Mouse (Mus musculus) hindbrain, embryonic 14.5 days (tissue): ENCODE measurements around the gene Pomgnt1. TPM values are rescaled to one million over a fixed set of nuclear protein-coding genes. Genes with fewer than 3 reads are reported as not detected.
A peak's percentile ranks its signal among the peaks of the same experiment; 100 is the strongest.

Experiments used
- ATAC-seq: fragments of 200-750 bp; cut with Nextera tagmentation; 2 replicates; pipeline ENCODE4 v1.8.0; 2017; ENCODE audit warnings: moderate number of reproducible peaks, mild to moderate bottlenecking, moderate TSS enrichment, moderate library complexity; ENCODE audit not compliant: low FRiP score
- DNase-seq: peaks from one replicate; pipeline ENCODE4 v3.0.0-alpha.2; 2015; ENCODE audit warnings: low spot score
- H3K27ac ChIP-seq: fragments of 300-500 bp; sonication (generic); 2 replicates; pipeline ENCODE4 v1.5.1; 2014; ENCODE audit warnings: mild to moderate bottlenecking, moderate library complexity
- H3K27me3 ChIP-seq: fragments of 300-500 bp; sonication (generic); 2 replicates; pipeline ENCODE4 v1.6.1; 2014; ENCODE audit warnings: mild to moderate bottlenecking, low read length, mixed read lengths; ENCODE audit not compliant: control insufficient read depth, insufficient read depth
- H3K36me3 ChIP-seq: fragments of 300-500 bp; sonication (generic); replicated peaks from 2 replicates; pipeline ENCODE4 v1.6.1; 2014; ENCODE audit not compliant: control insufficient read depth, insufficient read depth
- H3K4me1 ChIP-seq: fragments of 300-500 bp; sonication (generic); replicated peaks from 2 replicates; pipeline ENCODE4 v1.6.1; 2014; ENCODE audit warnings: antibody characterized with exemption, low read length, mixed read lengths; ENCODE audit not compliant: control insufficient read depth, insufficient read depth
- H3K4me2 ChIP-seq: fragments of 300-500 bp; sonication (generic); replicated peaks from 2 replicates; pipeline ENCODE4 v1.6.1; 2014; ENCODE audit warnings: mild to moderate bottlenecking, moderate library complexity
- H3K4me3 ChIP-seq: fragments of 300-500 bp; sonication (generic); replicated peaks from 2 replicates; pipeline ENCODE4 v1.5.1; 2014; ENCODE audit warnings: mild to moderate bottlenecking, low read length
- H3K9ac ChIP-seq: fragments of 300-500 bp; sonication (generic); 2 replicates; pipeline ENCODE4 v1.6.1; 2014
- H3K9me3 ChIP-seq: fragments of 300-500 bp; sonication (generic); 2 replicates; pipeline ENCODE4 v1.6.1; 2016; ENCODE audit warnings: low read length; ENCODE audit not compliant: control insufficient read depth
- WGBS: fragments of 180-500 bp; shearing (Covaris S2); extraction: QIAGEN DNeasy Blood & Tissue Kit; methylation state at CpG from one replicate; pipeline ENCODE4 v1.1.7; 2014; 5-methylcytosine and 5-hydroxymethylcytosine counted together
- polyA plus RNA-seq: library from polyadenylated mRNA; unstranded; fragments of >200 nt; fragmentation: Nextera tagmentation; extraction: Ambion mirVana; gene quantifications from 2 replicates; pipeline ENCODE4 v1.2.1, GENCODE M21; 2014

Pomgnt1 gene
- polyA plus RNA-seq, 1 experiment from 2014 or later, result 72.1 TPM

GRCm38 (mm10) chr4:116134990-116135389 is 11.3 kb downstream of the Pomgnt1 start:
- no peaks in the 10 kb centered on the region for H3K4me1 ChIP-seq
- H3K27me3 ChIP-seq, result no peaks in the 10 kb centered on the region
- H3K36me3 ChIP-seq, result no peaks in the 10 kb centered on the region
- H3K27ac ChIP-seq, result no peak overlapping the region
- H3K4me3 ChIP-seq, result no peak overlapping the region
- WGBS, result 33% methylated on average over 2 of the region's 2 CpGs
- DNase-seq (peak; percentile 74), ATAC-seq (no peak)
- H3K4me2 ChIP-seq, result no peak overlapping the region
- no peak overlapping the region for H3K9ac ChIP-seq
- no peaks in the 10 kb centered on the region for H3K9me3 ChIP-seq

DNA sequence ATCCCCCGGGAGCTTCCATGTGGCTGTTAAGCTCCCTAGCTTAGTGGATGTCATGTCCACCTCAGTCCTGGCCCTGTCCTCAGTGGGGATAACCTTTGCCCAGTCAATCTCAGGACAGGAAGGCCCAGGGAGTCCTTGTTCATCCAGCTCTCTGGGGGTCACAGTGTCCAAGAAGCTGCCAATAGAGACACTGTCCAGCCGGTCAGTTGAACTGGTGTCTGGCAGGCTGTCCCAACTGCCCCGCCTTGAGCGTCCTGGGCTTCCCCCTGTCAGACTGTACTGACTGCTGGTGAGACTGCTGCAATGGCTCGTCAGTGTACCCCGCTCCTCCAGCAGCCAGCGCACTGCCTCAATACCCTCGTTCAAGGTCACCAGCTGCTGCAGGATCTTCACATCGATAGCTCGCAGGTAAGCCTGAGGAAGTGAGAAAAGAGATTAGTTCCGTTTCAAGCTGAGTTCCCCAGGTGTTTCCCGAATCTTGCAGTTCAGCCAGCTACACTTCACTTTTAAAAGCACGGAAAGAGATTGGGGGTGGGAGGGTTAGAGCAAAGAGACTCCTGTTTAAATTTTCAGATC is 13.9 kb downstream of the Pomgnt1 start:
- 54% methylated on average over 13 of the region's 13 CpGs for WGBS
- Histone ChIP-seq H3K9ac (no peak overlapping the region), H3K4me2 (no peak overlapping the region), H3K36me3 (no peaks in the 10 kb centered on the region), H3K9me3 (no peaks in the 10 kb centered on the region), H3K27ac (no peak overlapping the region), H3K4me3 (no peak overlapping the region), H3K4me1 (no peaks in the 10 kb centered on the region), H3K27me3 (no peaks in the 10 kb centered on the region)
- ATAC-seq, result no peak
- no peak for DNase-seq

GRCm38 (mm10) chr4:116140801-116141574 is 17.3 kb downstream of the Pomgnt1 start:
- Histone ChIP-seq H3K36me3 (no peaks in the 10 kb centered on the region), H3K4me3 (no peak overlapping the region), H3K4me2 (no peak overlapping the region), H3K27ac (no peak overlapping the region), H3K9ac (no peak overlapping the region), H3K9me3 (no peaks in the 10 kb centered on the region), H3K27me3 (peaks cover 9% of the 10 kb centered on the region; the same call in 1 of the 2 replicates), H3K4me1 (0 out of 2 replicates have a peak, but pooled peaks cover 13% of the 10 kb centered on the region)
- DNase-seq (no peak), ATAC-seq (no peak)
- WGBS, result 83% methylated on average over 7 of the region's 7 CpGs

- no peak for ATAC-seq
- Histone ChIP-seq H3K27ac (no peak overlapping the region), H3K36me3 (no peaks in the 10 kb centered on the region), H3K4me2 (no peak overlapping the region), H3K4me1 (0 out of 2 replicates have a peak, but pooled peaks cover 13% of the 10 kb centered on the region), H3K9me3 (no peaks in the 10 kb centered on the region), H3K4me3 (no peak overlapping the region), H3K9ac (no peak overlapping the region), H3K27me3 (peaks cover 9% of the 10 kb centered on the region; the same call in 1 of the 2 replicates)
- 68% methylated on average over 1 of the region's 1 CpGs for WGBS
- DNase-seq, result no peak
These were observed 18.1 kb downstream of the Pomgnt1 start for GRCm38 (mm10) chr4:116141736-116142135.

GRCm38 (mm10) chr4:116142269-116142668 is 18.6 kb downstream of the Pomgnt1 start:
- H3K27me3 ChIP-seq, result peaks cover 9% of the 10 kb centered on the region; the same call in 1 of the 2 replicates
- ATAC-seq (no peak), DNase-seq (no peak)
- H3K4me1 ChIP-seq, result 0 out of 2 replicates have a peak, but pooled peaks cover 13% of the 10 kb centered on the region
- no peak overlapping the region for H3K4me2 ChIP-seq
- no peak overlapping the region for H3K4me3 ChIP-seq
- no peak overlapping the region for H3K27ac ChIP-seq
- no peaks in the 10 kb centered on the region for H3K36me3 ChIP-seq
- no peak overlapping the region for H3K9ac ChIP-seq
- WGBS, result 57% methylated on average over 7 of the region's 7 CpGs
- H3K9me3 ChIP-seq, result no peaks in the 10 kb centered on the region

DNA sequence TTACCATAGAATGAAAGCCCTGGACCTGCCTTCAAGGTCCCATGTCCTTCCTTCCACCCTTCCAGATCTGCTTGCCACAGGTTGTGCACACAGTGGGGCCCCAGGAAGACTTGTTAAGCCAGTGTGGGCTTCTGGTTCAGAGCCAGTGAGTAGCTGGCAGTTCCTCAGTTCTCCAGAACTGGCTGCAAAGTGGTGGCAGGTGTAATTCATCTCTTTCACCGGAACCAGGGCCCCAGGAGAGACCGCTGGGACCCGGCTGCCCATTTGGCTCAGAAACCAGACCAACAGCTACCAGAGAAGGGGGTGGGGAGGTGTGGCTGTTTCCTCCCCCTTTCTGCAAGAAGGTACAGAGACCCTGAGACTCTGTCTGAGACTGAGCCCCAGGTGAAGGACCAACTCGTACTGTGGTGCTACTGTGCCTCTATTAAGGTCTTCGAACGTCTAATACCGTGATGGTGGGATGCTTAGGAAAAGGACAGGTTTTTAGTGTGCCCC is 19.7 kb downstream of the Pomgnt1 start:
- Histone ChIP-seq H3K4me1 (0 out of 2 replicates have a peak, but pooled peaks cover 13% of the 10 kb centered on the region), H3K36me3 (no peaks in the 10 kb centered on the region), H3K9ac (no peak overlapping the region), H3K27ac (no peak overlapping the region), H3K4me2 (peak overlapping the region; percentile 86), H3K4me3 (peak overlapping the region; percentile 46), H3K27me3 (peaks cover 9% of the 10 kb centered on the region; the same call in 1 of the 2 replicates), H3K9me3 (no peaks in the 10 kb centered on the region)
- DNase-seq, result no peak
- ATAC-seq, result no peak
- 9% methylated on average over 7 of the region's 7 CpGs for WGBS

GRCm38 (mm10) chr4:116143891-116144717 is 20.5 kb downstream of the Pomgnt1 start:
- Histone ChIP-seq H3K4me1 (0 out of 2 replicates have a peak, but pooled peaks cover 13% of the 10 kb centered on the region), H3K9me3 (no peaks in the 10 kb centered on the region), H3K27me3 (peaks cover 9% of the 10 kb centered on the region; the same call in 1 of the 2 replicates), H3K9ac (peak overlapping the region; percentile 68), H3K27ac (no peak overlapping the region), H3K4me2 (peak overlapping the region; percentile 86), H3K4me3 (peak overlapping the region; percentile 46), H3K36me3 (no peaks in the 10 kb centered on the region)
- peak; percentile 61 for ATAC-seq
- DNase-seq, result peak; percentile 53
- WGBS, result 1% methylated on average over 47 of the region's 47 CpGs

DNA sequence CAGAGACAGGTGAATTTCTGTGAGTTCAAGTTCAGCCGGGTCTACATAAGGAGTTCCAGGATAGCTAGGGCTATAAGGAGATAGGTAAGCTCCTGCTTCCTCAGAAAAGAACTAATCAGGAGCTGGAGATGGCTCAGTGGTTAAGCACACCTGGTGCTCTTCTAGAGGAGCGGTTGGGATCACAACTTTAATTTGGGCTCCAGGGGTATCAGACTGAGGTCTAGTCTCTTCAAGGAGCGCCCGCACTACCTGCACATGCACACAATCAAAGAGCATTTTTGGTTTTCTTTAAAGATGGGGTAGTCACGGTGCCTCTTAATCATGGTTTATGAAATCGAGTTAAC is 26.1 kb downstream of the Pomgnt1 start:
- no peak for ATAC-seq
- Histone ChIP-seq H3K4me2 (peak overlapping the region; percentile 75), H3K27me3 (no peaks in the 10 kb centered on the region), H3K9me3 (no peaks in the 10 kb centered on the region), H3K4me1 (peaks cover 15% of the 10 kb centered on the region), H3K36me3 (peaks cover 28% of the 10 kb centered on the region), H3K27ac (peak overlapping the region; percentile 93), H3K4me3 (peak overlapping the region; percentile 80), H3K9ac (peak overlapping the region; percentile 96)
- DNase-seq, result no peak
- WGBS, result 20% methylated on average over 6 of the region's 6 CpGs
